Mouse (Mus musculus) CH12.LX (cell line): ENCODE results near the gene Erh. TPM values are rescaled to one million over a fixed set of nuclear protein-coding genes. Genes with fewer than 3 reads are reported as not detected.

Source experiments
- DNase-seq: peaks from one replicate; pipeline ENCODE4 v3.0.0-alpha.2; 2013; ENCODE audit errors: extremely low read depth
- H3K27ac ChIP-seq: 2 replicates; pipeline ENCODE4 v1.5.1; 2012; ENCODE audit warnings: low read depth, mild to moderate bottlenecking, control low read depth, moderate library complexity; ENCODE audit not compliant: insufficient read depth
- H3K27me3 ChIP-seq: replicated peaks from 2 replicates; pipeline ENCODE3; 2012; ENCODE audit warnings: inconsistent platforms
- H3K36me3 ChIP-seq, 2 experiments: replicated peaks in 1 of 2; 2 replicates each; pipeline versions ENCODE3 to v1.6.1; 2012; ENCODE audit warnings: inconsistent platforms in 1 of 2, low read length in 1 of 2, mild to moderate bottlenecking in 1 of 2, mixed read lengths in 1 of 2, moderate library complexity in 1 of 2; ENCODE audit not compliant: control insufficient read depth in 1 of 2, insufficient read depth in 1 of 2
- H3K4me1 ChIP-seq, 2 experiments: 2 replicates each; pipeline ENCODE4 v1.6.1; 2012; ENCODE audit warnings: inconsistent platforms in 1 of 2, moderate library complexity in 1 of 2; ENCODE audit not compliant: insufficient read depth in 2 of 2, control insufficient read depth in 1 of 2
- H3K4me2 ChIP-seq: 2 replicates; pipeline ENCODE4 v1.6.1; 2012; ENCODE audit warnings: low read depth, mild to moderate bottlenecking, control low read depth; ENCODE audit not compliant: poor library complexity, insufficient read depth, severe bottlenecking
- H3K4me3 ChIP-seq, 3 experiments: fragments of 150-350 bp in 1 of 3; sonication (generic) in 1 of 3; replicated peaks in 1 of 3; 2 replicates each; pipeline versions ENCODE3 to v1.5.1; 2011 to 2012; ENCODE audit warnings: low read depth in 2 of 3, low read length in 2 of 3, mild to moderate bottlenecking in 2 of 3, moderate library complexity in 2 of 3, control low read depth in 1 of 3, improper control_type of control experiment in 1 of 3, inconsistent platforms in 1 of 3, mixed read lengths in 1 of 3; ENCODE audit not compliant: poor library complexity in 1 of 3
- H3K79me2 ChIP-seq: replicated peaks from 2 replicates; pipeline ENCODE4 v1.6.1; 2012; ENCODE audit warnings: mild to moderate bottlenecking, moderate library complexity; ENCODE audit not compliant: control insufficient read depth, poor library complexity, insufficient read depth, severe bottlenecking; ENCODE audit errors: extremely low read depth
- H3K9ac ChIP-seq: 2 replicates; pipeline ENCODE4 v1.6.1; 2012; ENCODE audit warnings: low read depth, mild to moderate bottlenecking, control low read depth, moderate library complexity; ENCODE audit not compliant: insufficient read depth
- H3K9me3 ChIP-seq: replicated peaks from 2 replicates; pipeline ENCODE3; 2012; ENCODE audit warnings: low read length, inconsistent platforms, mixed read lengths
- BHLHE40 ChIP-seq: IDR thresholded peaks from 2 replicates; pipeline ENCODE4 v1.6.1; 2011; ENCODE audit warnings: mild to moderate bottlenecking, low read depth, low read length, improper control_type of control experiment
- CTCF ChIP-seq, 2 experiments: IDR thresholded peaks in 1 of 2; conservative IDR thresholded peaks in 1 of 2; 2 replicates each; pipeline ENCODE4 v1.5.1; 2011 to 2012; ENCODE audit warnings: low read depth in 2 of 2, low read length in 2 of 2, improper control_type of control experiment in 1 of 2, inconsistent platforms in 1 of 2, mild to moderate bottlenecking in 1 of 2, moderate library complexity in 1 of 2
- ELF1 ChIP-seq: IDR thresholded peaks from 2 replicates; pipeline ENCODE4 v1.6.1; 2014; ENCODE audit warnings: low read depth, mild to moderate bottlenecking, inconsistent platforms, low read length, improper control_type of control experiment
- EP300 ChIP-seq: IDR thresholded peaks from 2 replicates; pipeline ENCODE4 v1.6.1; 2011; ENCODE audit warnings: low read length, improper control_type of control experiment
- ETS1 ChIP-seq: conservative IDR thresholded peaks from 2 replicates; pipeline ENCODE4 v1.6.1; 2012; ENCODE audit warnings: low read depth, mild to moderate bottlenecking, inconsistent platforms, low read length, improper control_type of control experiment, moderate library complexity
- GABPA ChIP-seq: IDR thresholded peaks from 2 replicates; pipeline ENCODE4 v1.6.1; 2012; ENCODE audit warnings: low read depth, low read length, improper control_type of control experiment, inconsistent platforms; ENCODE audit not compliant: insufficient replicate concordance
- IRF4 ChIP-seq: IDR thresholded peaks from 2 replicates; pipeline ENCODE4 v1.6.1; 2014; ENCODE audit warnings: low read depth, mild to moderate bottlenecking, inconsistent platforms, low read length, improper control_type of control experiment
- JUN ChIP-seq: IDR thresholded peaks from 2 replicates; pipeline ENCODE4 v1.6.1; 2011; ENCODE audit warnings: low read depth, mild to moderate bottlenecking, low read length, improper control_type of control experiment, moderate library complexity; ENCODE audit not compliant: insufficient read depth
- KAT2A ChIP-seq: IDR thresholded peaks from 2 replicates; pipeline ENCODE4 v1.6.1; 2012; ENCODE audit warnings: low read length, improper control_type of control experiment, inconsistent platforms; ENCODE audit not compliant: insufficient replicate concordance
- MAX ChIP-seq: IDR thresholded peaks from 2 replicates; pipeline ENCODE4 v1.6.1; 2011; ENCODE audit warnings: low read length, improper control_type of control experiment
- MXI1 ChIP-seq: IDR thresholded peaks from 2 replicates; pipeline ENCODE4 v1.6.1; 2011; ENCODE audit warnings: mild to moderate bottlenecking, low read depth, low read length, improper control_type of control experiment
- MYC ChIP-seq: IDR thresholded peaks from 2 replicates; pipeline ENCODE4 v1.6.1; 2011; ENCODE audit warnings: low read depth, mild to moderate bottlenecking, improper control_type of control experiment, low read length
- NELFE ChIP-seq: IDR thresholded peaks from 2 replicates; pipeline ENCODE4 v1.6.1; 2011; ENCODE audit warnings: low read depth, low read length, improper control_type of control experiment
- RAD21 ChIP-seq: IDR thresholded peaks from 2 replicates; pipeline ENCODE4 v1.6.1; 2011; ENCODE audit warnings: low read depth, mild to moderate bottlenecking, low read length, improper control_type of control experiment, moderate library complexity
- RCOR1 ChIP-seq: conservative IDR thresholded peaks from 2 replicates; pipeline ENCODE4 v1.6.1; 2012; ENCODE audit warnings: low read depth, mild to moderate bottlenecking, inconsistent platforms, low read length, improper control_type of control experiment
- SIN3A ChIP-seq: IDR thresholded peaks from 2 replicates; pipeline ENCODE4 v1.6.1; 2012; ENCODE audit warnings: low read length, improper control_type of control experiment, inconsistent platforms
- USF1 ChIP-seq: IDR thresholded peaks from 2 replicates; pipeline ENCODE4 v1.6.1; 2014; ENCODE audit warnings: low read depth, mild to moderate bottlenecking, inconsistent platforms, low read length, improper control_type of control experiment
- ZC3H11A ChIP-seq: IDR thresholded peaks from 2 replicates; pipeline ENCODE4 v1.6.1; 2012; ENCODE audit warnings: low read depth, mild to moderate bottlenecking, inconsistent platforms, low read length, improper control_type of control experiment
- ZNF384 ChIP-seq: IDR thresholded peaks from 2 replicates; pipeline ENCODE4 v1.6.1; 2012; ENCODE audit warnings: low read depth, low read length, improper control_type of control experiment, inconsistent platforms
- dilution Hi-C: fragments of 300-500 bp; cut with MboI; formaldehyde crosslinking; loops from 2 replicates; pipeline ENCODE4 v1.14.3; 2020; ENCODE audit warnings: low sequenced_read_pairs; ENCODE audit not compliant: extremely low pct_unique_long_range_greater_than_20kb, extremely low pct_ligation_motif_present
- in situ Hi-C: fragments of 300-500 bp; cut with MboI; formaldehyde crosslinking; loops from 3 replicates; pipeline ENCODE4 v1.14.3; 2019; ENCODE audit warnings: low sequenced_read_pairs, low pct_ligation_motif_present, low pct_unique_long_range_greater_than_20kb, mixed read lengths
- polyA plus RNA-seq: library from polyadenylated mRNA; unstranded; fragments of >175 nt; gene quantifications from 2 replicates; pipeline ENCODE4 v1.2.1, GENCODE M21; 2012; ENCODE audit warnings: low read depth; ENCODE audit not compliant: insufficient read length
- total RNA-seq, 2 experiments: library from RNA; depleted of rRNA; stranded (reverse); fragments of 300-350 nt in 1 of 2; fragments of >200 nt in 1 of 2; gene quantifications; 2 replicates each; pipeline ENCODE4 v1.2.3; 2012 to 2014

The Erh gene
- total and polyA plus RNA-seq, 3 experiments = 227 to 315 (median 229) TPM

- TF ChIP-seq RCOR1 = no peak
- TF ChIP-seq IRF4 = no peak
- no peak for TF ChIP-seq GABPA
- TF ChIP-seq MXI1 = no peak
- TF ChIP-seq USF1 = no peak
- peaks cover 4 to 18% of the 10 kb centered on the region in 2 experiments; a peak in 3 of 4 replicates for H3K4me1 ChIP-seq
- in situ Hi-C loops (loop anchor here (25.0 kb wide), 1 partner anchor 434 kb away; no protein-coding TSS in a partner anchor), dilution Hi-C loops (no loop called here)
- H3K27ac ChIP-seq = no peak overlapping the region
- no peak overlapping the region for H3K4me2 ChIP-seq
- DNase-seq = no peak
- no peaks in the 10 kb centered on the region for H3K27me3 ChIP-seq
- H3K9ac ChIP-seq = no peak overlapping the region
- H3K36me3 ChIP-seq = no peaks in the 10 kb centered on the region
- no peak overlapping the region for H3K4me3 ChIP-seq
- no peaks in the 10 kb centered on the region for H3K79me2 ChIP-seq
- no peaks in the 10 kb centered on the region for H3K9me3 ChIP-seq
These were observed 48.2 kb downstream of the Erh start for GRCm38 (mm10) chr12:80595968-80596367.

DNA sequence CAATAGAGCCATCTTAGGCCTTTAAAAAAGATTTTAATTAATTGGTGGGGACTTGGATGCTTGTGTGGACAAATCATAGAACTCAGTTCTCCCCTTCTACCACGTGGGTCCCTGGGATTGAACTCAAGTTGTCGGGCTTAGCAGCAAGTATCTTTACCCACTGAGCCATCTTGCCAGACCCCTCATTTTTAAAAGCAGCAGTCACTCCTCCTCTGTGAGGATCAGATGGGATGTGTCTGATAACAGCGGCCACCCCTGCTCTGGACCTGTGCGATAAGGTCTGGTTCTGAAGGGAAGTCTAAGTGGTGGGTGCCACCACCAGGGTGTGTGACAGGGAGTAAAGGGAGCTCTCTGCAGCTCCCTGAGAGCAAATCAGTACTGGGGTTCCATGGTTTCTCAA is 48.6 kb downstream of the Erh start:
- H3K4me1 ChIP-seq = peaks cover 4 to 18% of the 10 kb centered on the region in 2 experiments; a peak in 3 of 4 replicates
- dilution Hi-C loops = no loop called here
- H3K79me2 ChIP-seq = no peaks in the 10 kb centered on the region
- H3K4me3 ChIP-seq = no peak overlapping the region
- no peaks in the 10 kb centered on the region for H3K27me3 ChIP-seq
- no peaks in the 10 kb centered on the region for H3K36me3 ChIP-seq
- no peak overlapping the region for H3K9ac ChIP-seq
- no peak for TF ChIP-seq RAD21
- no peaks in the 10 kb centered on the region for H3K9me3 ChIP-seq
- H3K27ac ChIP-seq = no peak overlapping the region
- no peak for DNase-seq
- no peak overlapping the region for H3K4me2 ChIP-seq
- in situ Hi-C loops = loop anchor here (25.0 kb wide), 1 partner anchor 433 kb away; no protein-coding TSS in a partner anchor

DNA sequence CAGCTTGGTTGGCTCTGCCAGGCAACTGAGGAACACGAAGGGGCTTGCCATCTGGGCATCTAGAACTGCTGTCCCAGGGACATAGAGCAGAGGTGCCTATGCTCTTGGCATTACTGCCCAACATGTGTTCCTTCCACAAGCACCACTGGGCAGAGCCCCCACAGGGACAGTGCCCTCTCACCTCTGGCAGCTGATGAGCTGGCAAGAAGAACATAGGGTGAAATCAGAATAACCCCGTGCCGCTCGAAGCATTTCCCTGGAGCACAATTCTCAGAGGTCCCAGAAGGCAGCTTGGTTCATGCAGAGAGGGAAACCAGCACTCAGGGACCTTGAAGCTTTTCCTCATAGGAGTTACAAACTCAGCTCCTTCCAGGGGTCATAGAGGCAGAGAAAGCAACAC is 49.4 kb downstream of the Erh start:
- no peak for DNase-seq
- dilution Hi-C loops (no loop called here), in situ Hi-C loops (loop anchor here (25.0 kb wide), 1 partner anchor 432 kb away; no protein-coding TSS in a partner anchor)
- no peak for TF ChIP-seq MAX
- no peak for TF ChIP-seq RAD21
- TF ChIP-seq ELF1 = no peak
- no peak for TF ChIP-seq JUN
- TF ChIP-seq ETS1 = no peak
- TF ChIP-seq MYC = no peak
- no peak for TF ChIP-seq CTCF (conservative IDR thresholded peaks at IDR 0.05 in 1 of 2, IDR thresholded peaks at IDR 0.05 in 1 of 2; ENCODE audit: low read depth in 2 of 2, low read length in 2 of 2)
- no peak for TF ChIP-seq NELFE
- no peak for TF ChIP-seq ZNF384
- TF ChIP-seq USF1 = no peak
- TF ChIP-seq MXI1 = no peak
- TF ChIP-seq SIN3A = no peak
- TF ChIP-seq EP300 = no peak
- no peak for TF ChIP-seq KAT2A
- no peak for TF ChIP-seq BHLHE40
- TF ChIP-seq ZC3H11A = no peak
- H3K4me1 ChIP-seq = peaks cover 4 to 18% of the 10 kb centered on the region in 2 experiments; a peak in 3 of 4 replicates
- H3K27me3 ChIP-seq = no peaks in the 10 kb centered on the region
- H3K9ac ChIP-seq = no peak overlapping the region
- H3K27ac ChIP-seq = no peak overlapping the region
- no peaks in the 10 kb centered on the region for H3K36me3 ChIP-seq
- H3K4me3 ChIP-seq = no peak overlapping the region
- H3K9me3 ChIP-seq = no peaks in the 10 kb centered on the region
- H3K79me2 ChIP-seq = no peaks in the 10 kb centered on the region
- H3K4me2 ChIP-seq = no peak overlapping the region
